Mouse (Mus musculus): Measurements from ENCODE around the gene Zfp513. TPM values are rescaled to one million over a fixed set of nuclear protein-coding genes. Genes with fewer than 3 reads are reported as not detected.

Zfp513 gene
- polyA plus RNA-seq, 1 experiment from 2014 or later: 5.5 TPM

Other genes starting within 250 kb of the Zfp513 start
- 96.5 and 101 TPM in 2 replicates for gene Preb, start 241.9 kb downstream of the Zfp513 start, polyA plus RNA-seq (2014; fragmentation: Nextera tagmentation; extraction: Ambion mirVana)
- not detected in 2 replicates for gene Tcf23, start 233.6 kb downstream of the Zfp513 start, polyA plus RNA-seq (2014; fragmentation: Nextera tagmentation; extraction: Ambion mirVana)
- gene Atraid, start 154.0 kb downstream of the Zfp513 start, polyA plus RNA-seq (2014; fragmentation: Nextera tagmentation; extraction: Ambion mirVana): 75.0 and 83.9 TPM in 2 replicates
- 8.0 and 8.6 TPM in 2 replicates for gene Slc5a6, start 153.4 kb downstream of the Zfp513 start, polyA plus RNA-seq (2014; fragmentation: Nextera tagmentation; extraction: Ambion mirVana)
- gene Cad, start 147.5 kb downstream of the Zfp513 start, polyA plus RNA-seq (2014; fragmentation: Nextera tagmentation; extraction: Ambion mirVana): 33.7 and 36.1 TPM in 2 replicates
- gene Dnajc5g, start 96.0 kb downstream of the Zfp513 start, polyA plus RNA-seq (2014; fragmentation: Nextera tagmentation; extraction: Ambion mirVana): not detected in 2 replicates
- gene Slc30a3, start 94.1 kb downstream of the Zfp513 start, polyA plus RNA-seq (2014; fragmentation: Nextera tagmentation; extraction: Ambion mirVana): 0.20 TPM in 1 of 2 replicates, not detected in the other
- gene Trim54, start 85.6 kb downstream of the Zfp513 start, polyA plus RNA-seq (2014; fragmentation: Nextera tagmentation; extraction: Ambion mirVana): 0.30 and 0.65 TPM in 2 replicates
- not detected in 2 replicates for gene Ucn, start 63.5 kb downstream of the Zfp513 start, polyA plus RNA-seq (2014; fragmentation: Nextera tagmentation; extraction: Ambion mirVana)
- 55.6 and 56.6 TPM in 2 replicates for gene Mpv17, start 48.1 kb downstream of the Zfp513 start, polyA plus RNA-seq (2014; fragmentation: Nextera tagmentation; extraction: Ambion mirVana)
- gene Gm29609, start 22.4 kb downstream of the Zfp513 start, polyA plus RNA-seq (2014; fragmentation: Nextera tagmentation; extraction: Ambion mirVana): 1.1 and 1.8 TPM in 2 replicates
- 89.2 and 104 TPM in 2 replicates for gene Gtf3c2, start 22.2 kb downstream of the Zfp513 start, polyA plus RNA-seq (2014; fragmentation: Nextera tagmentation; extraction: Ambion mirVana)
- 138 and 144 TPM in 2 replicates for gene Snx17, start 9.1 kb downstream of the Zfp513 start, polyA plus RNA-seq (2014; fragmentation: Nextera tagmentation; extraction: Ambion mirVana)
- 71.9 and 73.0 TPM in 2 replicates for gene Eif2b4, start 8.9 kb downstream of the Zfp513 start, polyA plus RNA-seq (2014; fragmentation: Nextera tagmentation; extraction: Ambion mirVana)
- gene Ppm1g, start 18.4 kb upstream of the Zfp513 start, polyA plus RNA-seq (2014; fragmentation: Nextera tagmentation; extraction: Ambion mirVana): 154 and 159 TPM in 2 replicates
- 119 and 124 TPM in 2 replicates for gene Nrbp1, start 38.6 kb upstream of the Zfp513 start, polyA plus RNA-seq (2014; fragmentation: Nextera tagmentation; extraction: Ambion mirVana)
- 0.38 and 0.49 TPM in 2 replicates for gene Gm9970, start 38.9 kb upstream of the Zfp513 start, polyA plus RNA-seq (2014; fragmentation: Nextera tagmentation; extraction: Ambion mirVana)
- 23.3 and 24.9 TPM in 2 replicates for gene Krtcap3, start 49.4 kb upstream of the Zfp513 start, polyA plus RNA-seq (2014; fragmentation: Nextera tagmentation; extraction: Ambion mirVana)
- gene Ift172, start 88.8 kb upstream of the Zfp513 start, polyA plus RNA-seq (2014; fragmentation: Nextera tagmentation; extraction: Ambion mirVana): 45.7 and 51.3 TPM in 2 replicates
- gene Fndc4, start 93.8 kb upstream of the Zfp513 start, polyA plus RNA-seq (2014; fragmentation: Nextera tagmentation; extraction: Ambion mirVana): 64.3 and 79.4 TPM in 2 replicates
- 0.16 TPM in 1 of 2 replicates, not detected in the other for gene Gckr, start 95.1 kb upstream of the Zfp513 start, polyA plus RNA-seq (2014; fragmentation: Nextera tagmentation; extraction: Ambion mirVana)

Measured in limb, embryonic 11.5 days (tissue).